Mouse (Mus musculus) embryonic facial prominence, embryonic 13.5 days (tissue): ENCODE data around the gene Vmn1r54. TPM values are rescaled to one million over a fixed set of nuclear protein-coding genes. Genes with fewer than 3 reads are reported as not detected.
"Not testable (repeated sequence)": the region's sequence is repeated elsewhere in the genome, so short reads cannot be mapped to it uniquely, and the experiment has no call there.

Experiments used
- ATAC-seq: fragments of 200-750 bp; cut with Nextera tagmentation; 2 replicates; pipeline ENCODE4 v1.8.0; 2017; ENCODE audit warnings: low read depth; ENCODE audit not compliant: insufficient number of reproducible peaks, insufficient read depth, low FRiP score, low TSS enrichment
- H3K27ac ChIP-seq: fragments of 300-500 bp; sonication (generic); 2 replicates; pipeline ENCODE4 v1.5.1; 2015; ENCODE audit warnings: moderate library complexity, mild to moderate bottlenecking, inconsistent platforms
- H3K27me3 ChIP-seq: fragments of 300-500 bp; sonication (generic); 2 replicates; pipeline ENCODE4 v1.6.1; 2015; ENCODE audit warnings: mild to moderate bottlenecking, inconsistent platforms
- H3K36me3 ChIP-seq: fragments of 300-500 bp; sonication (generic); 2 replicates; pipeline ENCODE4 v1.6.1; 2015; ENCODE audit warnings: mild to moderate bottlenecking, inconsistent platforms
- H3K4me1 ChIP-seq: fragments of 300-500 bp; sonication (generic); 2 replicates; pipeline ENCODE4 v1.6.1; 2015; ENCODE audit warnings: inconsistent platforms
- H3K4me2 ChIP-seq: fragments of 300-500 bp; sonication (generic); 2 replicates; pipeline ENCODE4 v1.6.1; 2015; ENCODE audit warnings: moderate library complexity, mild to moderate bottlenecking, inconsistent platforms
- H3K4me3 ChIP-seq: fragments of 300-500 bp; sonication (generic); 2 replicates; pipeline ENCODE4 v1.5.1; 2015; ENCODE audit warnings: mild to moderate bottlenecking, inconsistent platforms
- H3K9ac ChIP-seq: fragments of 300-500 bp; sonication (generic); 2 replicates; pipeline ENCODE4 v1.6.1; 2015; ENCODE audit warnings: mild to moderate bottlenecking, inconsistent platforms
- H3K9me3 ChIP-seq: fragments of 300-500 bp; sonication (generic); 2 replicates; pipeline ENCODE4 v1.6.1; 2016; ENCODE audit warnings: inconsistent platforms
- WGBS: fragments of 180-500 bp; shearing (Covaris S2); methylation state at CpG from one replicate; pipeline ENCODE4 v1.1.7; 2015; ENCODE audit warnings: mixed read lengths; 5-methylcytosine and 5-hydroxymethylcytosine counted together
- polyA plus RNA-seq: library from polyadenylated mRNA; unstranded; fragments of >200 nt; fragmentation: Nextera tagmentation; extraction: Ambion mirVana; gene quantifications from 2 replicates; pipeline ENCODE4 v1.2.1, GENCODE M21; 2015

Vmn1r54 gene
- polyA plus RNA-seq = not detected in 2 replicates

DNA sequence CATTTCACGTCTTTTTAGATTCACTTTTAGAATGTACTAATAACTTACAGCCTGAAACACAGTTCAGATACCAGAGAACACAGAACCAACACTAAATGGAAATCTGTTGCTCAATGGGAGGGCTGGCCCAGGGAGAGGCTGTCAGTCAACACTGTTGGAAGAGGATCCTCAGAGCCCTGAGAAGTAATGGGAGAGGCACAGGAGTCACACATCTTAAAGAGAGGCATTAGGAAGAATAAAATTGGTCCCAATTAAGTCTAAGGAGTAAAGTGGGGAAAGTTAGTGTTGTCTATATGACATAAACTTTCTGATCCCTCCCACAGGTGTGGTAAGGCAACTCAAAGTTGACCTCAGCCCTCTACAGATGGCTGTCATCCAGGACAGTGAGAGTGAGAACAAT is at the start of gene Vmn1r54:
Gene Vmn1r54 (plus strand): TSS at position 301 of the 400 bp plus-strand sequence.
- Histone ChIP-seq H3K9ac (no peak within 1 kb of the TSS), H3K4me1 (no peaks in the 10 kb centered on the region), H3K4me3 (no peak within 1 kb of the TSS), H3K9me3 (no peaks in the 10 kb centered on the region), H3K27ac (no peak within 1 kb of the TSS), H3K27me3 (no peaks in the 10 kb centered on the region), H3K4me2 (no peak within 1 kb of the TSS), H3K36me3 (no peaks in the 10 kb centered on the region)
- ATAC-seq = no peak
- 69% methylated on average over 1 of the region's 1 CpGs for WGBS

DNA sequence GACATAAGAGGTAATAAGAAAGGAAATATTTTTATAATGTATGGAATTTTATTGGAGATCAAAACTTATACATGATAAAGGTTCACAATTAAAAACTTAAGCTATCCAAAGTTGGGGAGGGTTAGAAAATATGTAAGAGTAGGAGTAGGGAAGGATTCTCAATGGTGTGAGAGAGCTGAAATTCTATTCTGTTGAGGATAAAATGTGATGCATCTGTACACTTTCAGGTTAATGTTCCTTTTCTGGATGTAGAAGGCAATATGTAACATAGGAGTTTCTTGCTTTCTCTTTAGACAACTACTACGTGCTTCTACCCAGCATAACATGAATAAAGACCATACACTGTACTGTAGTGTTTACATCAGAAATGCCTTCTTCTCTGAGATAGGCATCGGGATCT is 43.6 kb upstream of the Vmn1r54 start, which contains the start of gene V1ra8:
Gene V1ra8 (plus strand): TSS at position 301 of the 400 bp plus-strand sequence.
- H3K27ac ChIP-seq, H3K9me3 ChIP-seq, H3K4me1 ChIP-seq, H3K4me3 ChIP-seq, H3K36me3 ChIP-seq, H3K4me2 ChIP-seq, H3K9ac ChIP-seq, H3K27me3 ChIP-seq, ATAC-seq: not testable (repeated sequence)
- 68% methylated on average over 2 of the region's 2 CpGs for WGBS

DNA sequence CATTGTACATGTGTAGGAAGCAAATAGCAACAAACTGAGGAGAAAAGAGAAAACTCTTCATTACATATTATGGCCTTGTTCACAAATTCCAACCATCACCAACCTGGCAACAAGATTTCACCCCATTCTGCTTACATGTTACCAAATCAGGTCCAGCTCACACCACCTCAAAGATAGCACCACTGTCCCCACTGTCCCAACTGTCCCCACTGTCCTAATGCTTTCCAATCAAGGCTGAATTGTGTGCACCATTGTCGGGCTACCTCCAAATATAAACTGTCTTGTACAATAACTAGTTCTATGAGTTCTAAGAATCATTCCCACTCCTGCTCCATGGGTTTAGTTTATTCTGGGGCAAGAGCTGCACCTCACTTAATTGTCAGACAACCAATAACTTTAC is 21.8 kb upstream of the Vmn1r54 start, which contains the start of gene Vmn1r53:
Gene Vmn1r53 (minus strand): TSS at position 101 of the 400 bp plus-strand sequence.
- Histone ChIP-seq H3K4me1 (no peaks in the 10 kb centered on the region), H3K9ac (no peak within 1 kb of the TSS), H3K4me2 (no peak within 1 kb of the TSS), H3K9me3 (0 out of 2 replicates have a peak, but pooled peaks cover 6% of the 10 kb centered on the region), H3K27me3 (no peaks in the 10 kb centered on the region), H3K4me3 (no peak within 1 kb of the TSS), H3K27ac (no peak within 1 kb of the TSS), H3K36me3 (no peaks in the 10 kb centered on the region)
- 80% methylated on average over 1 of the region's 1 CpGs for WGBS
- no peak for ATAC-seq

DNA sequence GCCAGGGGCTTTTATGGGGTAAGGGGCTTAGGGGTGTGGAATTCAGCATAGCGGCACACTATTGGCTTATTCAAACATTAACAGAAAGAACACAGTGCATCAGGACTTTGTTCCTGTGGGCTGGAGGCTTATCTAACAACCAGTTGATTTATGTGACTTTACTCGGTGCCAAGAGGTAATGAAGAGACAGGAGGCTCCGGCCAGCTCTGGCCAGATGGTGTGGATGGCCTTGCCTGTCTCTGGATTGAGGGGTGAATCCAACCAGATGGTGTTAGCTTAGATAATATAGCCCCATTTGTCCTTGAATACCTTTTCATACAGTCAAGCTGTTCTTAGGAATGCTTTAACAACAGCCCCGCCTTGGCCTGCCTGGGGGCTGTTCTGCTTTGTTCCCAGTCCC is 14.0 kb upstream of the Vmn1r54 start:
- not testable (repeated sequence) for H3K27me3 ChIP-seq, H3K27ac ChIP-seq, H3K4me1 ChIP-seq, H3K9ac ChIP-seq, H3K4me3 ChIP-seq, ATAC-seq, H3K4me2 ChIP-seq, H3K36me3 ChIP-seq
- H3K9me3 ChIP-seq = peaks cover 17% of the 10 kb centered on the region
- WGBS = 92% methylated on average over 4 of the region's 4 CpGs

DNA sequence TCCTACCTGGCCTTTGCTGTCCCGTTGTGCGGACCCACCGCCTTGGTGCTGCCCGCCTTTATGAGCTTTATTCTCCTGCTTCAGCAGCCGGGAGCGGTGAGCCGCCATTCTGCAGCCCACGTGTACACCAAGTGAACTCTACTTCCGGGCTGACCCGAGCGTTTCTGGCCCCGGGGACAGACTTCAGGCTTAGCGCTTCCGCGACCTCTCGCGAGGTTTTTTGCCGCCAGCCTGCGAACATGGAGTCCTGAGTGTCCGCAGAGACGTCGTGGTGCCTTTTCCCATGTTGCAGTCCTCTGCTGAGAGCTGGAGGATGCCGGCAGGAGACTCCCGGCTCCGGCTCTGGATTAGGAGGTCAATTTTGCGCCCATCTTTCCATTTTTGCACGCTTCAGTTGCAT is 13.4 kb upstream of the Vmn1r54 start:
- Histone ChIP-seq H3K9me3 (peaks cover 17% of the 10 kb centered on the region), H3K4me2 (no peak overlapping the region), H3K4me3 (no peak overlapping the region), H3K36me3 (no peaks in the 10 kb centered on the region), H3K27ac (no peak overlapping the region), H3K27me3 (no peaks in the 10 kb centered on the region), H3K9ac (no peak overlapping the region), H3K4me1 (no peaks in the 10 kb centered on the region)
- 67% methylated on average over 27 of the region's 27 CpGs for WGBS
- no peak for ATAC-seq

DNA sequence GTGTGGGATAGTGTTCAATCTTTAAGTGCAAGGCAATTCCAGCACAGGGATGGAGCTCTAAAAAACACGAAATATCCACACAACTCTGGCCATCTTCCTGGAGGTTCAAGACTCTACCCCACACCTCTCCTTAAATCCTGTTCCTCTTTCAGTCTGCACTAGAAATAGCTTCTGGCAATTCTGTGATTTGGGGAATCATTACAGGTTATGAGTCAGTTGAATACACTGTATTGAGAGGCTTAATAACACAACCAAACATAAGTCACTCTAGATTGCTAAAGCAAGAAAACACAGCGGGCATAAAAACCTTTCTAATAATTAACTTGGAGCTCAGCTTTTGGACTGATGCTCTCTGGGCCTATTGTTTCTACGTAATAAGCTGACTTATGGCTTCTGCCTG is 2.1 kb upstream of the Vmn1r54 start:
- no peaks in the 10 kb centered on the region for H3K36me3 ChIP-seq
- no peak overlapping the region for H3K4me3 ChIP-seq
- WGBS = 75% methylated on average over 3 of the region's 3 CpGs
- no peak overlapping the region for H3K27ac ChIP-seq
- H3K27me3 ChIP-seq = no peaks in the 10 kb centered on the region
- ATAC-seq = no peak
- no peaks in the 10 kb centered on the region for H3K9me3 ChIP-seq
- no peak overlapping the region for H3K4me2 ChIP-seq
- no peaks in the 10 kb centered on the region for H3K4me1 ChIP-seq
- H3K9ac ChIP-seq = no peak overlapping the region

DNA sequence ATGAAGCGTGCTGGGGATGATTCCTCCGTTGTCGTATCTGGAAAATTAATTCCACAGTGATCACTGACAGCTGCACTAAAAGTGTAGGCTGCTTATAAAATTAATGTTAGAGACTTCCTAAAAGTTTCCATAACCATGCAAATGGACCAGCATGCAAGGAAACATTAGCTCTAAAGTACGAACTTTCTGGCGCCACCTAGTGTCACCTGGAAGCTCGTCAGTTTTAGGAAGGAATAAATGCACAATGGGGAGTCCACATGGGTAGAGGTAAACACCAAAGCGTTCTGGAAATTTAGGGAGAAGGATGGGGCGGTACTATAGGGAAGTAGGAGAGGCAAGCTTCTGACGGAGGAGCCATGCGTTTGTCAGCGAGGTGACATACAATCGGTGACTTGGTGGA is 42.2 kb downstream of the Vmn1r54 start:
- Histone ChIP-seq H3K27ac (no peak overlapping the region), H3K9ac (no peak overlapping the region), H3K4me2 (no peak overlapping the region), H3K27me3 (no peaks in the 10 kb centered on the region), H3K4me3 (no peak overlapping the region), H3K36me3 (no peaks in the 10 kb centered on the region), H3K4me1 (no peaks in the 10 kb centered on the region), H3K9me3 (peaks cover 3% of the 10 kb centered on the region; the same call in 1 of the 2 replicates)
- no peak for ATAC-seq
- WGBS = 55% methylated on average over 12 of the region's 12 CpGs

DNA sequence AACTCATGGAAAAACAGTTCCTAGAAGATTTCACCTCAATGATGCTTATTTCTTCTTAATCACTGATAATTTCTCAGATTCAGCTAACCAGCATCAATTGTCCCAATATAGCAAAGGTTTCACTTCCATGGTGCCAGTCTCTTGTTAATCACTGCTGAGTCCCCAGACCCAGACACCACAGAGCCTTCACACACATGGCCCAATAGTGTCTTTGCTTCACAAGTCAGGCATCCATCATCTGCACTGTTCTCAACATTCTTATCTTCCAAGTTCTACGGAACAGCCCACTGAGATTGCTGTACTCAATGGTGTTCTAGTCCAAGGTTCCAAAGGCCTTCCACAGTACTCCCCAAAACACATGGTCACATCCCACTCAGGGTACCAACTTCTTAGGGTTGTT is 54.8 kb downstream of the Vmn1r54 start, which contains the start of gene BC048671:
Gene BC048671 (plus strand): TSS at position 301 of the 400 bp plus-strand sequence.
- Histone ChIP-seq H3K27me3 (no peaks in the 10 kb centered on the region), H3K9me3 (0 out of 2 replicates have a peak, but pooled peaks cover 3% of the 10 kb centered on the region), H3K4me3 (no peak within 1 kb of the TSS), H3K4me2 (no peak within 1 kb of the TSS), H3K9ac (no peak within 1 kb of the TSS), H3K27ac (no peak within 1 kb of the TSS), H3K36me3 (no peaks in the 10 kb centered on the region), H3K4me1 (no peaks in the 10 kb centered on the region)
- WGBS = 91% methylated on average over 1 of the region's 1 CpGs
- no peak for ATAC-seq

DNA sequence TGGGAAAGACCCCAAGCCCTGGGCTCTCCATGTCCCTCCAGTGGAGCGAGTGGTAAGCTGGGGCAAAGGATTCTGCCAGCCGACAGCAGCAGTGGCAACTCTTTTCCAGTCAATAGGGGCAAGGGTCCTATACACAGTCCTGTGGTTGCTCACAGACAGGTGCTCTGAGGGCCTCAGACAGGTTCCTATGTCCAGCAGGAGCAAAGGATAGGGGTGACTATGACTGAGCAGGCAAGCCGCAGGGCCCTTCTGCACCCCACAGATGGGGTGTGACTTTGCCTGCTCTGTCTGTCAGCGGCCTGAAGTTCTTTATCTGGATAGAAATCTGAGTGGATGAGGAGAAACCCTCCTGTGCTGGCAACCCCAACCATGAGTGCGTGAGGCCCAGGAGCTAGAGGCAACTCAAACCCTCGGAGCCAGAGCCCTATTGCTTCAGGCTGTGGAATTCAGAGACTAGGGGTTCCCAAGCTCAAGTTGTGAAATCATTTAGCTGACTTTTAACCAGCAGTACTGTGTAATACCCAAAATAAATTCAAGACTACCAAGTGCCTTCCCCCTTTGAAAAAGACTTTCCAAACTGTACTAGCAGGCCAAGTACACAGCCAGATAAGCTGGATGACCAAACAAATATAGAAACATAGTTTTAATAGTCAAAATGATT is 60.3 kb downstream of the Vmn1r54 start:
- Histone ChIP-seq H3K27ac (no peak overlapping the region), H3K4me2 (no peak overlapping the region), H3K36me3 (no peaks in the 10 kb centered on the region), H3K4me1 (no peaks in the 10 kb centered on the region), H3K27me3 (no peaks in the 10 kb centered on the region), H3K4me3 (no peak overlapping the region), H3K9ac (no peak overlapping the region), H3K9me3 (peaks cover 10% of the 10 kb centered on the region)
- 80% methylated on average over 6 of the region's 6 CpGs for WGBS
- ATAC-seq = no peak

DNA sequence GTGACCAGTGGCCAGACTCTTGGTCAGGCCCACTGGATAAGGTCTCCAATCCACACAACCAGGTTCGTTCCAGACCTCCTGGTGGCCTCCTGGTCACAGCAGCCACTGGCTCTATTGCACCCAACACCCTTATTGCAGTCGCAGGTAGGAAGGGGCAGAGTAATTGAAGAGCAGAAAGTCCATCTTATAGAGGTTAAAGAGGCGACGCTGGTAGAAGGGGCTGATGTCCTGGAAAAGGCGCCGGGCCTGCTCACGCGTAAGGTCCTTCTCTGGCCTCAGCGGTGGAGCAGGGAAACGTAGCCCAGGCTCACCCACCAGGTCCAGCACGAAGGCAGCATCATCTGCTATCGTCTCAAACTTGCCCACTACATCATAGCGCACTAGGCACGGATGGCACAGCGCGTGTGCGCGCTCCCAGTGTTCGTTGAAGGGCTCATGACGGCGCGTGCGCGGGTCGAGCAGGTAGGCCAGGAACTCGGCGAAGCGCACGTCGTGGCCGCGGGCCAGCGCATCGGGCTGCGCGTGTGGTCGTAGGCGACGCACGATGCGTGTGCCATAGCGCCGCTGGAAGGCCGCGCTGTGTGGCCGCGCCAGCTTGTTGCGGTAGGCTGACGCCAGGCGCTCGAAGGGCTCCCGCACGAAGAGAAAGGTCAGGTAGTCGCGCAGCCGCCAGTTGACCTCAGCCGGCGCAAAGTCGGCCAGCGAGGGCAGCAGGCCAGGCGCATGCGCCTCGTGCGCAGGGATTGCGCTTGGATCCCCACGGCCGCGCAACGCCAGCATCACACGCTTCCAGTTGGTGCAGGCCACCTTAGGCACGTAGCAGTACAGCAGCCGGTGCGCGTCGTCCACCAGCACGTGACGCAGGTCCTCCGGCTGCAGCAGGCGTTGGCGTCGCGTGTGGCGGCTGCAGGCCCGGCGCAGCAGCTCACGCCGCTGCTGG is 63.0 kb downstream of the Vmn1r54 start:
- no peak overlapping the region for H3K9ac ChIP-seq
- H3K4me2 ChIP-seq = no peak overlapping the region
- H3K9me3 ChIP-seq = peaks cover 10% of the 10 kb centered on the region
- no peaks in the 10 kb centered on the region for H3K27me3 ChIP-seq
- ATAC-seq = peak; percentile 35
- WGBS = 88% methylated on average over 87 of the region's 87 CpGs
- H3K4me3 ChIP-seq = no peak overlapping the region
- H3K4me1 ChIP-seq = no peaks in the 10 kb centered on the region
- H3K27ac ChIP-seq = no peak overlapping the region
- no peaks in the 10 kb centered on the region for H3K36me3 ChIP-seq

DNA sequence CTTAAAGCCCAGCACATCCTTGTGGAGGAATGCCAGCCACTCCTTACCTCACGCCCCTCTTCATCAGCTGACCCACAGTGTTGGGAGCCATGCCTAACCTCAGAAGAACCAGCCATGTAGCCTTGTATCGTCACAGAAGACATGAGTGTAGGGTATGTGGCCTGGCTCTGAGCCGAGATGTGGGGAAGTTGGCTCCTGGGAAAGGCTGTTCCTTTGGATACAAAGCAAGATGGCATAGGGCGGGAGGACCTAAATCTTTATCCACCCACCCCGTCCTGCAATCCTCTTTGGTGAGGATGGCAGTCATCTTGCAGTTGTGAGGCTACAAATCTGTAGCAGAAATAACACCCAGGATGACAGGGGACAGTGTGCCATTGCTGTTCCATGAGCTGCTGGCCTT is 69.9 kb downstream of the Vmn1r54 start:
- Histone ChIP-seq H3K27me3 (no peaks in the 10 kb centered on the region), H3K4me2 (no peak overlapping the region), H3K4me3 (no peak overlapping the region), H3K27ac (no peak overlapping the region), H3K9ac (no peak overlapping the region), H3K4me1 (no peaks in the 10 kb centered on the region), H3K36me3 (no peaks in the 10 kb centered on the region), H3K9me3 (no peaks in the 10 kb centered on the region; the same call in 1 of the 2 replicates)
- ATAC-seq = no peak
- 90% methylated on average over 5 of the region's 5 CpGs for WGBS
